Mouse (Mus musculus): ENCODE data around the gene Tm6sf1. TPM values are rescaled to one million over a fixed set of nuclear protein-coding genes. Genes with fewer than 3 reads are reported as not detected.

The Tm6sf1 gene
- polyA plus RNA-seq, 1 experiment from 2014 or later, result 11.3 TPM

- Histone ChIP-seq H3K27ac (ENCODE audit: low read depth, low read length) (no peak overlapping the region), H3K9ac (ENCODE audit: low read depth, low read length) (no peak overlapping the region), H3K4me2 (replicated peaks; ENCODE audit: low read depth, low read length) (no peak overlapping the region), H3K36me3 (ENCODE audit: control insufficient read depth, insufficient read depth, low read length) (no peaks in the 10 kb centered on the region), H3K9me3 (ENCODE audit: control insufficient read depth, low read length) (no peaks in the 10 kb centered on the region), H3K4me3 (ENCODE audit: low read depth, low read length) (no peak overlapping the region), H3K4me1 (replicated peaks; ENCODE audit: control insufficient read depth, insufficient read depth, low read length) (no peaks in the 10 kb centered on the region), H3K27me3 (ENCODE audit: control insufficient read depth, insufficient read depth, low read length) (no peaks in the 10 kb centered on the region)
- WGBS, result 81% methylated on average over 8 of the region's 8 CpGs
- no peak for ATAC-seq (ENCODE audit: low FRiP score)
- no peak for DNase-seq (ENCODE audit: low spot score)
These were observed 12.8 kb upstream of the Tm6sf1 start for GRCm38 (mm10) chr7:81846008-81846407.

GRCm38 (mm10) chr7:81847010-81847409, 11.8 kb upstream of the Tm6sf1 start:
- H3K27me3 ChIP-seq (ENCODE audit: control insufficient read depth, insufficient read depth, low read length), result no peaks in the 10 kb centered on the region
- H3K4me2 ChIP-seq (replicated peaks; ENCODE audit: low read depth, low read length), result no peak overlapping the region
- no peak overlapping the region for H3K4me3 ChIP-seq (ENCODE audit: low read depth, low read length)
- ATAC-seq (ENCODE audit: low FRiP score) (no peak), DNase-seq (ENCODE audit: low spot score) (no peak)
- no peak overlapping the region for H3K9ac ChIP-seq (ENCODE audit: low read depth, low read length)
- no peaks in the 10 kb centered on the region for H3K36me3 ChIP-seq (ENCODE audit: control insufficient read depth, insufficient read depth, low read length)
- no peak overlapping the region for H3K27ac ChIP-seq (ENCODE audit: low read depth, low read length)
- H3K4me1 ChIP-seq (replicated peaks; ENCODE audit: control insufficient read depth, insufficient read depth, low read length), result no peaks in the 10 kb centered on the region
- H3K9me3 ChIP-seq (ENCODE audit: control insufficient read depth, low read length), result no peaks in the 10 kb centered on the region
- WGBS, result 52% methylated on average over 8 of the region's 8 CpGs

DNA sequence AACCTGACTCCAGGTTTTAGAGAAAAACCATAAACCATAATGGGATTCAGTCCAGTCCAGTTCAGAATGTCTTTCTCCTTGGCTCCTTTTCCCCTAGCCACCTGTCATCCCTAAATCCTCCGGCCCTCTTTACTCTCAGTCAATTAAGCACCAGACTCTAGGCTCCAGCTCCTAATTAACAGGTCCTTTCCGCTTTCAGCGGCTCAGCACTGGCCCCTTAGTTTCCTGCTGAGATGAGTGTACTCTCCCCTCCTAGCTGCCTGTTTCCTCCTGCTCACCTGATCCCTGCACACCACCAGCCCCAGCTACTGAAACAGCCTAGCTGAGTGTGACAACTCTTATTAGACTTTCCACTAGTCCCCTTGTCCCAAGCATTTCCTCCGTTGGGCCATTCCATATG, 11.0 kb upstream of the Tm6sf1 start:
- Histone ChIP-seq H3K9ac (ENCODE audit: low read depth, low read length) (no peak overlapping the region), H3K4me1 (replicated peaks; ENCODE audit: control insufficient read depth, insufficient read depth, low read length) (no peaks in the 10 kb centered on the region), H3K27me3 (ENCODE audit: control insufficient read depth, insufficient read depth, low read length) (no peaks in the 10 kb centered on the region), H3K27ac (ENCODE audit: low read depth, low read length) (no peak overlapping the region), H3K4me2 (replicated peaks; ENCODE audit: low read depth, low read length) (no peak overlapping the region), H3K36me3 (ENCODE audit: control insufficient read depth, insufficient read depth, low read length) (no peaks in the 10 kb centered on the region), H3K4me3 (ENCODE audit: low read depth, low read length) (no peak overlapping the region), H3K9me3 (ENCODE audit: control insufficient read depth, low read length) (no peaks in the 10 kb centered on the region)
- DNase-seq (ENCODE audit: low spot score) (no peak), ATAC-seq (ENCODE audit: low FRiP score) (no peak)
- 49% methylated on average over 4 of the region's 4 CpGs for WGBS

GRCm38 (mm10) chr7:81849214-81849613, 9.6 kb upstream of the Tm6sf1 start:
- Histone ChIP-seq H3K27me3 (ENCODE audit: control insufficient read depth, insufficient read depth, low read length) (no peaks in the 10 kb centered on the region), H3K4me1 (replicated peaks; ENCODE audit: control insufficient read depth, insufficient read depth, low read length) (no peaks in the 10 kb centered on the region), H3K4me2 (replicated peaks; ENCODE audit: low read depth, low read length) (no peak overlapping the region), H3K36me3 (ENCODE audit: control insufficient read depth, insufficient read depth, low read length) (no peaks in the 10 kb centered on the region), H3K9me3 (ENCODE audit: control insufficient read depth, low read length) (no peaks in the 10 kb centered on the region), H3K9ac (ENCODE audit: low read depth, low read length) (no peak overlapping the region), H3K27ac (ENCODE audit: low read depth, low read length) (no peak overlapping the region), H3K4me3 (ENCODE audit: low read depth, low read length) (no peak overlapping the region)
- DNase-seq (ENCODE audit: low spot score) (no peak), ATAC-seq (ENCODE audit: low FRiP score) (no peak)
- WGBS, result 91% methylated on average over 5 of the region's 5 CpGs

DNA sequence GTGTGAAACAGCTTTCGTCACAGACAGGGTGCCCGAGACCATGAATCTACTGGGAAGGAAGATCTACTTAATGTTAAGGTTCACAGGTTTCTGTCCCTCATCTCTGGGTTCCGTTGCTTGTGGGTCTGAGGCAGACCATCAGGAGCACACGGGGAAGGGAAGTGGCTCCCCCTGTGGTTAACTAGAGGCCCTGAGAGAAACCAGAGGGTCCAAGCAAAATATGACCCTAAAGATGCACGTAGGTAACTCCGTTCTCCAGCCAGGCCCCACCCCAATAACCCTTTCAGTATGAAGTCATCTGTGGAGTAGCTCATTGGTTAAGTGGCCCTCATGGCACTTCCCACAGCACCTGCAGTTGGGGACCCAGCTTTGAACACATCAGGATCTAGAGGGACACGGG, 9.2 kb upstream of the Tm6sf1 start:
- Histone ChIP-seq H3K4me1 (replicated peaks; ENCODE audit: control insufficient read depth, insufficient read depth, low read length) (0 out of 2 replicates have a peak, but pooled peaks cover 2% of the 10 kb centered on the region), H3K4me2 (replicated peaks; ENCODE audit: low read depth, low read length) (no peak overlapping the region), H3K27me3 (ENCODE audit: control insufficient read depth, insufficient read depth, low read length) (no peaks in the 10 kb centered on the region), H3K9ac (ENCODE audit: low read depth, low read length) (no peak overlapping the region), H3K27ac (ENCODE audit: low read depth, low read length) (no peak overlapping the region), H3K9me3 (ENCODE audit: control insufficient read depth, low read length) (no peaks in the 10 kb centered on the region), H3K4me3 (ENCODE audit: low read depth, low read length) (no peak overlapping the region), H3K36me3 (ENCODE audit: control insufficient read depth, insufficient read depth, low read length) (no peaks in the 10 kb centered on the region)
- ATAC-seq (ENCODE audit: low FRiP score) (no peak), DNase-seq (ENCODE audit: low spot score) (no peak)
- WGBS, result 92% methylated on average over 7 of the region's 7 CpGs

DNA sequence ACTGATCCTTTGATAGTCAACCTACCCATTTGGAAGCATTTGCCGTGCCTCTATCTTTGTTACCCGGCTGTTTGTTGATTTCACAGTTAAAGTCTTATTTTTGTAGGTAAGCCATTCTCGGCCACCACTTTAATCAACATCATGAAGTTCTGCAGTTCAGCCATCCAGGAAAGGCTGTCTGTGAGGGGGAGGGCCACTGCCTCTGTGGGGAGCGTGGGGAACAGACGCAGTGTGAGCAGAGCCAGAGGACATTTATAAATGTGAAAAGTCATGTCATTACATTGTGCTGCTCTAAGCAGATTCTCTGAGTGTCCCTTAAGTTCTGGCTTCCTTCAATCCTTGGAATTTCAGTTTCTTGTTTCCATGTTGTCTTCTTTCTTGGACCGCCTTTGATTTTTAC, 8.6 kb upstream of the Tm6sf1 start:
- Histone ChIP-seq H3K36me3 (ENCODE audit: control insufficient read depth, insufficient read depth, low read length) (no peaks in the 10 kb centered on the region), H3K9ac (ENCODE audit: low read depth, low read length) (no peak overlapping the region), H3K27ac (ENCODE audit: low read depth, low read length) (no peak overlapping the region), H3K4me3 (ENCODE audit: low read depth, low read length) (no peak overlapping the region), H3K9me3 (ENCODE audit: control insufficient read depth, low read length) (no peaks in the 10 kb centered on the region), H3K27me3 (ENCODE audit: control insufficient read depth, insufficient read depth, low read length) (no peaks in the 10 kb centered on the region), H3K4me1 (replicated peaks; ENCODE audit: control insufficient read depth, insufficient read depth, low read length) (0 out of 2 replicates have a peak, but pooled peaks cover 2% of the 10 kb centered on the region), H3K4me2 (replicated peaks; ENCODE audit: low read depth, low read length) (no peak overlapping the region)
- DNase-seq (ENCODE audit: low spot score) (no peak), ATAC-seq (ENCODE audit: low FRiP score) (no peak)
- WGBS, result 90% methylated on average over 6 of the region's 6 CpGs

- 91% methylated on average over 3 of the region's 3 CpGs for WGBS
- DNase-seq (ENCODE audit: low spot score) (no peak), ATAC-seq (ENCODE audit: low FRiP score) (no peak)
- no peak overlapping the region for H3K9ac ChIP-seq (ENCODE audit: low read depth, low read length)
- H3K4me3 ChIP-seq (ENCODE audit: low read depth, low read length), result no peak overlapping the region
- no peak overlapping the region for H3K27ac ChIP-seq (ENCODE audit: low read depth, low read length)
- H3K9me3 ChIP-seq (ENCODE audit: control insufficient read depth, low read length), result no peaks in the 10 kb centered on the region
- H3K4me2 ChIP-seq (replicated peaks; ENCODE audit: low read depth, low read length), result no peak overlapping the region
- H3K27me3 ChIP-seq (ENCODE audit: control insufficient read depth, insufficient read depth, low read length), result no peaks in the 10 kb centered on the region
- no peaks in the 10 kb centered on the region for H3K36me3 ChIP-seq (ENCODE audit: control insufficient read depth, insufficient read depth, low read length)
- H3K4me1 ChIP-seq (replicated peaks; ENCODE audit: control insufficient read depth, insufficient read depth, low read length), result 0 out of 2 replicates have a peak, but pooled peaks cover 2% of the 10 kb centered on the region
These were observed 7.1 kb upstream of the Tm6sf1 start for GRCm38 (mm10) chr7:81851706-81852105.

- Histone ChIP-seq H3K27ac (ENCODE audit: low read depth, low read length) (no peak overlapping the region), H3K4me1 (replicated peaks; ENCODE audit: control insufficient read depth, insufficient read depth, low read length) (peaks cover 5% of the 10 kb centered on the region; the same call in 1 of the 2 replicates), H3K4me3 (ENCODE audit: low read depth, low read length) (no peak overlapping the region), H3K36me3 (ENCODE audit: control insufficient read depth, insufficient read depth, low read length) (no peaks in the 10 kb centered on the region), H3K9ac (ENCODE audit: low read depth, low read length) (no peak overlapping the region), H3K9me3 (ENCODE audit: control insufficient read depth, low read length) (no peaks in the 10 kb centered on the region), H3K4me2 (replicated peaks; ENCODE audit: low read depth, low read length) (no peak overlapping the region), H3K27me3 (ENCODE audit: control insufficient read depth, insufficient read depth, low read length) (peaks cover 7% of the 10 kb centered on the region; the same call in 1 of the 2 replicates)
- DNase-seq (ENCODE audit: low spot score), result no peak
- WGBS, result 78% methylated on average over 8 of the region's 8 CpGs
- no peak for ATAC-seq (ENCODE audit: low FRiP score)
These were observed 4.1 kb upstream of the Tm6sf1 start for GRCm38 (mm10) chr7:81854568-81855307.

- 65% methylated on average over 1 of the region's 1 CpGs for WGBS
- H3K27me3 ChIP-seq (ENCODE audit: control insufficient read depth, insufficient read depth, low read length), result peaks cover 10% of the 10 kb centered on the region; the same call in 1 of the 2 replicates
- no peak within 1 kb of the TSS for H3K27ac ChIP-seq (ENCODE audit: low read depth, low read length)
- H3K4me3 ChIP-seq (ENCODE audit: low read depth, low read length), result no peak within 1 kb of the TSS
- no peaks in the 10 kb centered on the region for H3K36me3 ChIP-seq (ENCODE audit: control insufficient read depth, insufficient read depth, low read length)
- DNase-seq (ENCODE audit: low spot score) (no peak), ATAC-seq (ENCODE audit: low FRiP score) (no peak)
- H3K4me1 ChIP-seq (replicated peaks; ENCODE audit: control insufficient read depth, insufficient read depth, low read length), result peaks cover 5% of the 10 kb centered on the region; the same call in 1 of the 2 replicates
- no peak within 1 kb of the TSS for H3K4me2 ChIP-seq (replicated peaks; ENCODE audit: low read depth, low read length)
- no peaks in the 10 kb centered on the region for H3K9me3 ChIP-seq (ENCODE audit: control insufficient read depth, low read length)
- no peak within 1 kb of the TSS for H3K9ac ChIP-seq (ENCODE audit: low read depth, low read length)
These were observed 3.1 kb upstream of the Tm6sf1 start, which contains the start of gene Gm10160 for GRCm38 (mm10) chr7:81855694-81856093. Gene Gm10160, minus strand, starts transcription at chr7:81855794.

Data from hindbrain, embryonic 11.5 days (tissue).